Mouse (Mus musculus): Measurements from ENCODE around the gene Vmn1r166. TPM values are rescaled to one million over a fixed set of nuclear protein-coding genes. Genes with fewer than 3 reads are reported as not detected.
"Not testable (repeated sequence)": the region's sequence is repeated elsewhere in the genome, so short reads cannot be mapped to it uniquely, and the experiment has no call there.

Gene Vmn1r166
- total RNA-seq (2014; rRNA removed), result not detected in 2 replicates
- not detected in 2 replicates for polyA plus RNA-seq (2015; fragmentation: Nextera tagmentation; extraction: Ambion mirVana)

GRCm38 (mm10) chr7:23251582-23251981 lies at the start of gene Vmn1r166:
Vmn1r166 (minus strand) TSS chr7:23251682.
- not testable (repeated sequence) for H3K4me1 ChIP-seq (ENCODE audit: insufficient read depth); H3K4me3 ChIP-seq (ENCODE audit: low read depth, low read length); H3K27me3 ChIP-seq (ENCODE audit: insufficient read depth, low read length); H3K4me2 ChIP-seq (ENCODE audit: low read depth); H3K36me3 ChIP-seq (ENCODE audit: insufficient read depth); DNase-seq; ATAC-seq; H3K9me3 ChIP-seq (ENCODE audit: low read length); H3K9ac ChIP-seq; H3K27ac ChIP-seq (ENCODE audit: low read depth, low read length)
- no CpG with 5 or more reads among the region's 2 CpGs for WGBS

- H3K4me2 ChIP-seq (ENCODE audit: low read depth); DNase-seq; H3K36me3 ChIP-seq (ENCODE audit: insufficient read depth); ATAC-seq; H3K9ac ChIP-seq; H3K27ac ChIP-seq (ENCODE audit: low read depth, low read length); H3K27me3 ChIP-seq (ENCODE audit: insufficient read depth, low read length); H3K4me3 ChIP-seq (ENCODE audit: low read depth, low read length); H3K4me1 ChIP-seq (ENCODE audit: insufficient read depth); H3K9me3 ChIP-seq (ENCODE audit: low read length): not testable (repeated sequence)
- 92% methylated on average over 3 of the region's 3 CpGs for WGBS
Measured at GRCm38 (mm10) chr7:23300892-23301291, 49.4 kb upstream of the Vmn1r166 start, which contains the start of gene Nlrp4e. Nlrp4e (plus strand) TSS chr7:23301192.

- H3K9ac ChIP-seq; H3K9me3 ChIP-seq (ENCODE audit: low read length); ATAC-seq; H3K4me2 ChIP-seq (ENCODE audit: low read depth); H3K27ac ChIP-seq (ENCODE audit: low read depth, low read length); H3K27me3 ChIP-seq (ENCODE audit: insufficient read depth, low read length); DNase-seq; H3K4me3 ChIP-seq (ENCODE audit: low read depth, low read length); H3K4me1 ChIP-seq (ENCODE audit: insufficient read depth); H3K36me3 ChIP-seq (ENCODE audit: insufficient read depth): not testable (repeated sequence)
- WGBS, result no CpG with 5 or more reads among the region's 2 CpGs
Measured at GRCm38 (mm10) chr7:23278800-23279199, 27.3 kb upstream of the Vmn1r166 start, which contains the start of gene Gm6902. Gm6902 (minus strand) TSS chr7:23278900.

- H3K36me3 ChIP-seq (ENCODE audit: insufficient read depth); H3K4me3 ChIP-seq (ENCODE audit: low read depth, low read length); ATAC-seq; H3K27ac ChIP-seq (ENCODE audit: low read depth, low read length); H3K27me3 ChIP-seq (ENCODE audit: insufficient read depth, low read length); H3K4me2 ChIP-seq (ENCODE audit: low read depth); H3K9ac ChIP-seq; DNase-seq; H3K4me1 ChIP-seq (ENCODE audit: insufficient read depth); H3K9me3 ChIP-seq (ENCODE audit: low read length): not testable (repeated sequence)
- WGBS, result no CpG with 5 or more reads among the region's 3 CpGs
Measured at GRCm38 (mm10) chr7:23217032-23217431, 34.5 kb downstream of the Vmn1r166 start, which contains the start of gene Vmn1r165. Vmn1r165 (plus strand) TSS chr7:23217332.

Other genes with a start within 250 kb of the Vmn1r166 start
- gene Gm4216, start 231.8 kb downstream of the Vmn1r166 start, total RNA-seq (2014; rRNA removed), result not detected in 2 replicates
- gene Gm4216, start 231.8 kb downstream of the Vmn1r166 start, polyA plus RNA-seq (2015; fragmentation: Nextera tagmentation; extraction: Ambion mirVana), result not detected in 2 replicates
- gene Vmn1r163, start 196.1 kb downstream of the Vmn1r166 start, total RNA-seq (2014; rRNA removed), result not detected in 2 replicates
- not detected in 2 replicates for gene Vmn1r163, start 196.1 kb downstream of the Vmn1r166 start, polyA plus RNA-seq (2015; fragmentation: Nextera tagmentation; extraction: Ambion mirVana)
- not detected in 2 replicates for gene Gm8720, start 184.2 kb downstream of the Vmn1r166 start, total RNA-seq (2014; rRNA removed)
- gene Gm8720, start 184.2 kb downstream of the Vmn1r166 start, polyA plus RNA-seq (2015; fragmentation: Nextera tagmentation; extraction: Ambion mirVana), result not detected in 2 replicates
- gene Gm10662, start 107.2 kb downstream of the Vmn1r166 start, total RNA-seq (2014; rRNA removed), result not detected in 2 replicates
- gene Gm10662, start 107.2 kb downstream of the Vmn1r166 start, polyA plus RNA-seq (2015; fragmentation: Nextera tagmentation; extraction: Ambion mirVana), result not detected in 2 replicates
- gene Vmn1r165, start 34.4 kb downstream of the Vmn1r166 start, total RNA-seq (2014; rRNA removed), result not detected in 2 replicates
- gene Vmn1r165, start 34.4 kb downstream of the Vmn1r166 start, polyA plus RNA-seq (2015; fragmentation: Nextera tagmentation; extraction: Ambion mirVana), result not detected in 2 replicates
- gene Gm6902, start 27.2 kb upstream of the Vmn1r166 start, total RNA-seq (2014; rRNA removed), result not detected in 2 replicates
- not detected in 2 replicates for gene Gm6902, start 27.2 kb upstream of the Vmn1r166 start, polyA plus RNA-seq (2015; fragmentation: Nextera tagmentation; extraction: Ambion mirVana)
- gene Nlrp4e, start 49.5 kb upstream of the Vmn1r166 start, total RNA-seq (2014; rRNA removed), result not detected in 2 replicates
- gene Nlrp4e, start 49.5 kb upstream of the Vmn1r166 start, polyA plus RNA-seq (2015; fragmentation: Nextera tagmentation; extraction: Ambion mirVana), result not detected in 2 replicates
- gene Nlrp5, start 134.2 kb upstream of the Vmn1r166 start, total RNA-seq (2014; rRNA removed), result not detected in 2 replicates
- not detected in 2 replicates for gene Nlrp5, start 134.2 kb upstream of the Vmn1r166 start, polyA plus RNA-seq (2015; fragmentation: Nextera tagmentation; extraction: Ambion mirVana)